Mouse (Mus musculus): ENCODE results near the gene Rpl27a.

Gene Rpl27a

GRCm38 (mm10) chr7:109566327-109566726 lies 47.4 kb downstream of the Rpl27a start:
- in situ Hi-C loops (cut with MboI) = no loop called here

- in situ Hi-C loops (cut with MboI) = no loop called here
Observed at GRCm38 (mm10) chr7:109566841-109567768, 48.2 kb downstream of the Rpl27a start.

- in situ Hi-C loops (cut with MboI) = no loop called here
Observed at GRCm38 (mm10) chr7:109568391-109568892, 49.5 kb downstream of the Rpl27a start.

Measured in mature B cell (primary cell).